Mouse (Mus musculus): ENCODE measurements around the gene Cxcr2.

Cxcr2 gene

GRCm38 (mm10) chr1:74197726-74198470 is 44.1 kb downstream of the Cxcr2 start:
- DNase-seq (ENCODE audit: low spot score), result no peak

- DNase-seq (ENCODE audit: low spot score), result no peak
These were observed 45.3 kb downstream of the Cxcr2 start for GRCm38 (mm10) chr1:74199046-74199445.

- DNase-seq (ENCODE audit: low spot score), result no peak
These were observed 47.5 kb downstream of the Cxcr2 start for GRCm38 (mm10) chr1:74201048-74201844.

GRCm38 (mm10) chr1:74203457-74203856 is 49.7 kb downstream of the Cxcr2 start:
- no peak for DNase-seq (ENCODE audit: low spot score)

GRCm38 (mm10) chr1:74205881-74206280 is 52.1 kb downstream of the Cxcr2 start:
- peak; percentile 51 for DNase-seq (ENCODE audit: low spot score)

- no peak for DNase-seq (ENCODE audit: low spot score)
These were observed 52.9 kb downstream of the Cxcr2 start for GRCm38 (mm10) chr1:74206642-74207041.

GRCm38 (mm10) chr1:74207906-74208305 is 54.1 kb downstream of the Cxcr2 start:
- DNase-seq (ENCODE audit: low spot score), result no peak

- DNase-seq (ENCODE audit: low spot score), result no peak
These were observed 55.2 kb downstream of the Cxcr2 start for GRCm38 (mm10) chr1:74208941-74209340.

All from testis, postnatal 10 days (tissue).